Mouse (Mus musculus): ENCODE measurements around the gene Sqstm1.

GRCm38 (mm10) chr11:50158346-50158745 lies 52.3 kb downstream of the Sqstm1 start:
- TF ChIP-seq CTCF (IDR thresholded peaks at IDR 0.05; ENCODE audit: extremely low read depth, insufficient read depth, insufficient read length, insufficient replicate concordance) (no peak), POLR2A (IDR thresholded peaks at IDR 0.05; ENCODE audit: low read depth, low read length) (no peak)

All from spleen, adult 2 months (tissue).